Mouse (Mus musculus) heart, embryonic 15.5 days (tissue): ENCODE results near the gene Rbm10. TPM values are rescaled to one million over a fixed set of nuclear protein-coding genes. Genes with fewer than 3 reads are reported as not detected.

Experiments used
- polyA plus RNA-seq: library from polyadenylated mRNA; unstranded; fragments of >200 nt; fragmentation: Nextera tagmentation; extraction: Ambion mirVana; gene quantifications from 2 replicates; pipeline ENCODE4 v1.2.1, GENCODE M21; 2015

Rbm10 gene
- polyA plus RNA-seq, 1 experiment from 2014 or later: 33.2 TPM

Other genes starting within 250 kb of the Rbm10 start
- gene Jade3, start 191.8 kb upstream of the Rbm10 start, polyA plus RNA-seq: 3.2 and 4.0 TPM in 2 replicates
- gene Rgn, start 67.7 kb upstream of the Rbm10 start, polyA plus RNA-seq: 1.3 and 1.7 TPM in 2 replicates
- gene Ndufb11, start 116 bp downstream of the Rbm10 start, polyA plus RNA-seq: 345 and 459 TPM in 2 replicates
- gene Uba1, start 40.8 kb downstream of the Rbm10 start, polyA plus RNA-seq: 140 and 167 TPM in 2 replicates
- gene Cdk16, start 70.5 kb downstream of the Rbm10 start, polyA plus RNA-seq: 107 and 136 TPM in 2 replicates
- 27.4 and 35.5 TPM in 2 replicates for gene Usp11, start 86.4 kb downstream of the Rbm10 start, polyA plus RNA-seq
- 90.0 and 103 TPM in 2 replicates for gene Araf, start 180.3 kb downstream of the Rbm10 start, polyA plus RNA-seq